Mouse (Mus musculus) forebrain, embryonic 15.5 days (tissue): ENCODE results near the gene Olfr1371. TPM values are rescaled to one million over a fixed set of nuclear protein-coding genes. Genes with fewer than 3 reads are reported as not detected.

ENCODE experiments used
- ATAC-seq: fragments of 200-750 bp; cut with Nextera tagmentation; replicated peaks from 2 replicates; pipeline ENCODE4 v1.8.0; 2017; ENCODE audit warnings: mild to moderate bottlenecking, moderate TSS enrichment, moderate library complexity
- H3K27ac ChIP-seq: fragments of 300-500 bp; sonication (generic); replicated peaks from 2 replicates; pipeline ENCODE4 v1.5.1; 2015; ENCODE audit warnings: mild to moderate bottlenecking, inconsistent platforms
- H3K27me3 ChIP-seq: fragments of 300-500 bp; sonication (generic); 2 replicates; pipeline ENCODE4 v1.6.1; 2015; ENCODE audit warnings: inconsistent platforms
- H3K36me3 ChIP-seq: fragments of 300-500 bp; sonication (generic); 2 replicates; pipeline ENCODE4 v1.6.1; 2015; ENCODE audit warnings: mild to moderate bottlenecking, inconsistent platforms
- H3K4me1 ChIP-seq: fragments of 300-500 bp; sonication (generic); 2 replicates; pipeline ENCODE4 v1.6.1; 2015; ENCODE audit warnings: inconsistent platforms
- H3K4me2 ChIP-seq: fragments of 300-500 bp; sonication (generic); replicated peaks from 2 replicates; pipeline ENCODE4 v1.6.1; 2015; ENCODE audit warnings: mild to moderate bottlenecking, inconsistent platforms
- H3K4me3 ChIP-seq: fragments of 300-500 bp; sonication (generic); 2 replicates; pipeline ENCODE4 v1.5.1; 2015; ENCODE audit warnings: mild to moderate bottlenecking, inconsistent platforms
- H3K9ac ChIP-seq: fragments of 300-500 bp; sonication (generic); replicated peaks from 2 replicates; pipeline ENCODE4 v1.6.1; 2015; ENCODE audit warnings: mild to moderate bottlenecking, inconsistent platforms
- H3K9me3 ChIP-seq: fragments of 300-500 bp; sonication (generic); 2 replicates; pipeline ENCODE4 v1.6.1; 2016; ENCODE audit warnings: inconsistent platforms
- WGBS: fragments of 180-500 bp; shearing (Covaris S2); methylation state at CpG from one replicate; pipeline ENCODE4 v1.1.7; 2015; ENCODE audit warnings: mixed read lengths; 5-methylcytosine and 5-hydroxymethylcytosine counted together
- polyA plus RNA-seq: library from polyadenylated mRNA; unstranded; fragments of >200 nt; fragmentation: Nextera tagmentation; extraction: Ambion mirVana; gene quantifications from 2 replicates; pipeline ENCODE4 v1.2.1, GENCODE M21; 2015

Gene Olfr1371
- polyA plus RNA-seq = not detected in 2 replicates

DNA sequence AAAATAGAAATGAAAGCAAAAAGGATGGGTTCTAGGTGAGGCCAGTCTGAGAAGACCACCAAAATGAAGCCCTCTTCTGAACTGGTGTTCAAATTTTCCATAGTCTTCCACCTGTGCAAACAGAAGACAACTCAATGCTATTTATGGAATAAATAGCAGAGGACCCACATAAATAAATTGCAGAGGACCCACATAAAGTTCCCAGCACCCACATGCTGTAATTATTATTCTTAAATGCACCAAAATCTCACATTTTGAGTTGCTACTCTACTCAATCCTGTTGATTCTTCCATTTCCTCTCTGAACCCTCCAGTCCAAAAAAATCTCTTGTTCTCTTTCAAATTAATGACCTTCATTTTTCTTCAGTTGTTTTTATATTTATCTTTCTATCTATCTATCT lies at the start of gene Olfr1371:
Olfr1371 (minus strand) TSS at position 101 of the 400 bp plus-strand sequence.
- no peak for ATAC-seq
- Histone ChIP-seq H3K9me3 (no peaks in the 10 kb centered on the region), H3K27ac (no peak within 1 kb of the TSS), H3K4me1 (no peaks in the 10 kb centered on the region), H3K9ac (no peak within 1 kb of the TSS), H3K27me3 (no peaks in the 10 kb centered on the region), H3K36me3 (no peaks in the 10 kb centered on the region), H3K4me3 (no peak within 1 kb of the TSS), H3K4me2 (no peak within 1 kb of the TSS)

DNA sequence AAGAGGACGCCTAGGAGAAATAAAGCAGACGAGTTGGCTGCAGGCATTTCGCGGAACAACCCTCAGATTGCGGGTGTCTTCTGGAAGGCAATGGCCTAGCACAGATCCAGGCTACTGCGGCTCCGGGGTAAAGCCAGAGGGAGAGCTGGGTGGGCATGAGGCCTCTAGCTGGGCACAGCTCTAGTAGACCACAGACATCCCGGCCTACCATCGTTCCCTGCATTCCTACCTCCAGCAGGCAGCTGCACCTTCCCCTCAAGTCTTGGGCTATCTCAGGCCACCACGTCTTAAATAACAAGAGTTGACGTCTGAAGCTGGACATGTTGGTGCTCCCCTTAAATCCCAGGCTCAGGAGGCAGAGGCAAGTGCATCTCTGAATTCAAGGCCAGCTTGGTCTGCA lies 48.6 kb upstream of the Olfr1371 start:
- Histone ChIP-seq H3K36me3 (no peaks in the 10 kb centered on the region), H3K9ac (no peak overlapping the region), H3K27ac (no peak overlapping the region), H3K4me1 (no peaks in the 10 kb centered on the region), H3K4me2 (no peak overlapping the region), H3K27me3 (no peaks in the 10 kb centered on the region), H3K9me3 (no peaks in the 10 kb centered on the region), H3K4me3 (no peak overlapping the region)
- WGBS = 91% methylated on average over 11 of the region's 11 CpGs
- ATAC-seq = no peak

DNA sequence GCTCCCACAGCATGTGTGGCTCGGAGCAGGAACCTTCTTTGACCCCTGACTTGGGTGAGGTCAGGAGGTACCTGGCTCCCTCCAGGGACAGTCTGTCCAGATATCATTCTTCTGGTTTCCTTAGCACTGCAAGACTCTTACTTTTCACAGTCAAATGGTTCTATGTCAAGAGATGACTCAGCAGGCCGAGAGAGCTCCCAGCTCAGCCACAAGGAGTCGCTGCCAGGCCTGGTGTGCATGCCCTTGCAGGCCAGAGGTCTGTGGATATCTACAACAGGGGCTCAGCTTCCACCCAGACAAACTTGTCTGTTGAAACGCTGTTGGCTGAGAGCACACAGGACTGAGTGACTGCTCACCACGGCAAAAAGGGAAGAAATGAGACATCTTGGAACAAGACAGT lies 48.1 kb upstream of the Olfr1371 start:
- H3K4me3 ChIP-seq = no peak overlapping the region
- H3K9ac ChIP-seq = no peak overlapping the region
- no peaks in the 10 kb centered on the region for H3K4me1 ChIP-seq
- H3K36me3 ChIP-seq = no peaks in the 10 kb centered on the region
- H3K27ac ChIP-seq = no peak overlapping the region
- no peaks in the 10 kb centered on the region for H3K9me3 ChIP-seq
- no peak for ATAC-seq
- WGBS = 53% methylated on average over 5 of the region's 5 CpGs
- H3K4me2 ChIP-seq = no peak overlapping the region
- H3K27me3 ChIP-seq = no peaks in the 10 kb centered on the region

DNA sequence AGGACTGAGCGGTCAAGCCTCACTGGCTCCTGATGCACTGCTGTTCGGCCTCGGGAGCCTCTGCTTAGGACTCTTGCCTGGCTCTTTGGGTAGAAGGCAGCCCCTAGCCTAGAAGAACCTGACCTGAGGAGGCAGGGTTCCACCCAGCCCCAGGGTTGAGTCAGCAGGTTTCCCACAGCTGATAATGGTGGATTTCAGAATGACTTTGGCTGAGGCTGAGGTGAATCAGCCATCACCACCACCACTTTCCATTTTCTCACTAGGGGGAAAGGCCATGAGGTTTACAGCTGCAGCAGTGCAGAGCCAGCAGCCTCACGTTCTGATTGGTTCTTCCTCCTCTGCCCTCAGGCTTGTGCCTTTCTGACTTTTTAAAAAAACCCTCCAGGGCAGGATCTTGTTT lies 47.1 kb upstream of the Olfr1371 start:
- H3K9me3 ChIP-seq = no peaks in the 10 kb centered on the region
- no peaks in the 10 kb centered on the region for H3K27me3 ChIP-seq
- 56% methylated on average over 4 of the region's 4 CpGs for WGBS
- H3K36me3 ChIP-seq = no peaks in the 10 kb centered on the region
- no peak overlapping the region for H3K4me3 ChIP-seq
- no peak overlapping the region for H3K27ac ChIP-seq
- H3K4me1 ChIP-seq = no peaks in the 10 kb centered on the region
- no peak overlapping the region for H3K9ac ChIP-seq
- no peak overlapping the region for H3K4me2 ChIP-seq
- no peak for ATAC-seq

DNA sequence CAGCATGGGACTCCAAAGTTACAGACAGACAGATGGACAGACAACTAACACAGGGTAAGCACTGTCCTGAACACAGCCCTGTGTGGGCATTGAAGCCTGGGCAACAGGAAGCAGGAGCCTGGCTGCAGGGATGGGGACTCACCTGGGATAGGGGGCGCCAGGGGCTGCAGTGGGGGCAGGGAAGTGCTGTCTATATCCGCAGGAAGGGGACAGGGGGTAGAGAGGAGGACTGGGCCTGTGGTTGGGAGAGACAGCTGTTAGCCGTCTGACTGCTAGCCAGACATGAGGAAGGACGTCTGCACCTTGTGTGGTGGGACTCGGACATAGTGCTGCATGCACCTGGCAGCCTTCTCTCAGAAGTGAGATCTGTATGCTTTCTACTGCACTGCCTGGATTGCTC lies 44.9 kb upstream of the Olfr1371 start:
- H3K4me3 ChIP-seq = no peak overlapping the region
- WGBS = 64% methylated on average over 5 of the region's 5 CpGs
- no peaks in the 10 kb centered on the region for H3K27me3 ChIP-seq
- ATAC-seq = no peak
- no peak overlapping the region for H3K9ac ChIP-seq
- H3K36me3 ChIP-seq = no peaks in the 10 kb centered on the region
- H3K4me2 ChIP-seq = no peak overlapping the region
- no peaks in the 10 kb centered on the region for H3K4me1 ChIP-seq
- no peaks in the 10 kb centered on the region for H3K9me3 ChIP-seq
- H3K27ac ChIP-seq = no peak overlapping the region

DNA sequence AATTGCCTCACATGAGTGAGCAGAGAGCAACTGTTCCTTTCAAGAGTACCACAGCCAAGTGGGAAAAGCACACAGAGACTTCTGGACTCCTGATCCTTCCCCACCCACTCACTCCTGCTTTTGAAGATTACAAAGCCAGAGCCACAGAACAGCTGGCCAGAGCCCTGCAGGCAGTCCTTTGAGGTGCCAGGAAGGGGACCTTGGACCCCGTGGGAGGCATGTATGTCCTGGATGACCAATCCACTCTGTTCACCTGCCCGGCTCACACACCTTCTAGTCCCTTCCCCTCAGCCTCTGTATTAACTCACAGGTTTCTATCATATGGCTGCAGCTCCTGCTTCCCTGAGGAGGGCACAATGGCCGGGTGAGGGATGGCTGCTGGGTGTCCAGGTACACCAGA lies 43.6 kb upstream of the Olfr1371 start:
- Histone ChIP-seq H3K9ac (no peak overlapping the region), H3K4me3 (no peak overlapping the region), H3K36me3 (no peaks in the 10 kb centered on the region), H3K4me2 (no peak overlapping the region), H3K27me3 (no peaks in the 10 kb centered on the region), H3K9me3 (no peaks in the 10 kb centered on the region), H3K4me1 (no peaks in the 10 kb centered on the region), H3K27ac (no peak overlapping the region)
- WGBS = 85% methylated on average over 3 of the region's 3 CpGs
- ATAC-seq = no peak

DNA sequence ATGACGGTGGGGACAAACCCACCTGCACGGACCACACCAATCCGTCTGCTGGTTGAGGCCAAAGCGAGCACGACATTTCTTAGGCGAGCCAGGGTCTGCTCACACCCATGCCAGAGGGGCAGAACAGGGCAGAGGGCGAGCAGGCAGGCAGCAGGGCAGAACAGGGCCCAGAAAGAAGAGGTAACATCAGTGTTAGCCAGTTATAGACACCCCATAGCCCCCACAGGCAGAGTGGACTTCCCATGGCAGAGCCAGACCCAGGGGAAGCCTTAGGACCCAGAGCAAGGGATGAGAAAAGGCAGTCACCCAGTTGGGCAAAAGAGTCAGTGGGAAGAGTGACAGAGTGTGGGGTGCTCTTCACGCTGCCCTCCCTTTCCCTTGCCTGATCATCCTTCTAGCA lies 41.3 kb upstream of the Olfr1371 start:
- H3K4me1 ChIP-seq = no peaks in the 10 kb centered on the region
- no peaks in the 10 kb centered on the region for H3K9me3 ChIP-seq
- H3K4me3 ChIP-seq = no peak overlapping the region
- no peak overlapping the region for H3K4me2 ChIP-seq
- H3K27ac ChIP-seq = no peak overlapping the region
- no peak overlapping the region for H3K9ac ChIP-seq
- no peak for ATAC-seq
- H3K27me3 ChIP-seq = no peaks in the 10 kb centered on the region
- 85% methylated on average over 8 of the region's 8 CpGs for WGBS
- peaks cover 8% of the 10 kb centered on the region; the same call in 1 of the 2 replicates for H3K36me3 ChIP-seq

DNA sequence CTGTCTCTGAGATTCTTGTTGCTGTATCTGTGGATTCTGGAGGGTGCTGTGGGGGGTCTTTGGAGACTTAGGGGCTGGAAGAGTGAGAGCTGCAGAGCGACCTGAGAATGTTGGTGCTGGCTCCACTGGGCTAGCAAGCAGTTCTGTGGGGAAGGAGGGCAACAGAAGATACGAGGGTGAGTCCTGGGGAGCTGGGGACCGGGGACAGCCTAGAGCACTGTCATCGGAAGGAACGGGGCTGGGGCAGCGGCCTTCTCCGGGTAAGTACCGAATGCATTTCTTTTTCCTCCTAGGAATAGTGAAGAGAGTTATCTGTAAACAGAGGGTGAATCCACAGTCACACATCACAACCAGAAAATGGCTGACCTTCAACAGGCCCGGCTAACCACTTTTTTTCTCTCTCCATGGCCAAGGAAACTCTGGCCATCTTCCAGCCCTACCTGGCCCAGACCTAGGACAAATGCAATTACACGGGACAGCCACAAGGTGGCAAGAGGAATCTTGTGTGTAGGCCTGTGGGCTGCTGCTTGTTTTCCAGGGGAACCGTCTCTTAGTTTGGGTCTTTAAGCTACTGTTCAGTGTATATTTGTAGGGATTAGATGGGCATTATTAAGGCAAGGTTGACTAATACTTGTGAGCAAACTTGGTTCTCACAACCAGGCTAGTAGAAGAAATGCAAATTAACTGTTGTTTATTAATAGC lies 40.0 kb upstream of the Olfr1371 start:
- H3K4me2 ChIP-seq = no peak overlapping the region
- H3K27me3 ChIP-seq = no peaks in the 10 kb centered on the region
- no peak overlapping the region for H3K9ac ChIP-seq
- H3K9me3 ChIP-seq = no peaks in the 10 kb centered on the region
- H3K27ac ChIP-seq = no peak overlapping the region
- WGBS = 67% methylated on average over 11 of the region's 11 CpGs
- no peaks in the 10 kb centered on the region for H3K4me1 ChIP-seq
- peaks cover 12% of the 10 kb centered on the region; the same call in 1 of the 2 replicates for H3K36me3 ChIP-seq
- no peak overlapping the region for H3K4me3 ChIP-seq
- ATAC-seq = peak; percentile 76

DNA sequence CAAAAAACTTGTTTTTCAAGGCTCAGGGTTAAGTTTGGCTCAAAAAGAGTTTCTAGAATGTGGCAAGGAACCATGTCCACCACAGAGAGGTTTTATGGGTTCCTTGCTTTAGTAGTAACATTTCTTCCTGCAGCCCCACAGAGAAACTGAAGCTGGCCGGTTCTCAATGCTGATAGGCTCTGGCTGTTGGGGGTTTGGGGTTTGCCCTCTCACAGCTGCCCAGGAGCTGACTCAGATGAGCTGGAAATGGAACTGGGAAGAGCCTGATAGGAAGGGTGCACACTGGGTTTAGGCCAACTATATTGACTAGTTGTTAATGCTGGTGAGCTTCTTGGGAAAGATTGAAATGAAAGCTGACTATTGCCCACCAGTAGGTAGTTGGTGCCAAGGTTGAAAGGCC lies 38.9 kb upstream of the Olfr1371 start:
- ATAC-seq = no peak
- WGBS = 61% methylated on average over 1 of the region's 1 CpGs
- no peaks in the 10 kb centered on the region for H3K9me3 ChIP-seq

DNA sequence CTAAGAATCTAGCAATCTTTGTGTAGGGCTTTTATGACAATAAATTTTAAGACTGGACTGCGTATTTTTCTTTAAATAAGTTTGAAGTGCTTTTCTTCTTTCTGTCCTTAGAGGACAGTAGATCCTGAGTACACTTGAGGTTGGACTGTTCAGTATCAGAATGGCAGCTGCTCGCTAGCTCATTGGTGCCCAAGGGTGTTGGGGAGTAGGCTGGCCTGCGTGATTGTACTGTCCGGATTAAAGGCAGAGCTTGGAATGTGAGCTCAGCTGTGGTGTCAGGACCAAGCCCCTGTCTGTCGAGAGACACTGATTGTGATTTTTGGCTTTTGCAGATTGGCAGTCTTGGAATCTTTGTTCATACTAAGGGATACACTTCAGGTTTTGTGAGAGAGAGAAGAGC lies 38.0 kb upstream of the Olfr1371 start:
- no peak overlapping the region for H3K4me3 ChIP-seq
- WGBS = 75% methylated on average over 5 of the region's 5 CpGs
- no peak overlapping the region for H3K4me2 ChIP-seq
- no peak overlapping the region for H3K9ac ChIP-seq
- no peaks in the 10 kb centered on the region for H3K27me3 ChIP-seq
- no peak overlapping the region for H3K27ac ChIP-seq
- peaks cover 28% of the 10 kb centered on the region for H3K36me3 ChIP-seq
- H3K4me1 ChIP-seq = no peaks in the 10 kb centered on the region
- no peak for ATAC-seq
- H3K9me3 ChIP-seq = no peaks in the 10 kb centered on the region

More for the DNA sequence above, 38.9 kb upstream of the Olfr1371 start:
- Histone ChIP-seq H3K4me3 (no peak overlapping the region), H3K4me2 (no peak overlapping the region), H3K27me3 (no peaks in the 10 kb centered on the region), H3K9ac (no peak overlapping the region), H3K4me1 (no peaks in the 10 kb centered on the region), H3K27ac (no peak overlapping the region), H3K36me3 (peaks cover 21% of the 10 kb centered on the region)

DNA sequence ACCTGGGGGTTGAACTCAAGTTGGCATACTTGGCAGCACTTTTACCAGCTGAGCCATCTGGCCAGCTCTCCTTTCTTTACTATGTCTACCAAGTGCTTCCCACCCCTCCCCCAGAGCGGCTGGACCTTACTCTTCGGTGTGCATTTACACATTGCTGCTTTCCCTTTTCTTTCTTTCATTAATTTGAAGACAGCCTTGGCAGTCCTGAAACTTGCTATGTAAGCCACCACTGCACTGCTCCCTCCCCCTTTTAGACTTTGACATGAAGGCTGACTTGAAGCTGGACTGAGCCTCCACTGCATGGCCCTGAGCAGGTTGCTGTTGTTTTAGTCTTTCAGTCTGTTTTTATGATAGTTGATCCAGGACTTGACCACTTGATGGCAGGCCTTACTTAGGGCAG lies 35.7 kb upstream of the Olfr1371 start:
- H3K4me1 ChIP-seq = no peaks in the 10 kb centered on the region
- no peak for ATAC-seq
- no peak overlapping the region for H3K9ac ChIP-seq
- peaks cover 49% of the 10 kb centered on the region for H3K36me3 ChIP-seq
- no peaks in the 10 kb centered on the region for H3K9me3 ChIP-seq
- 0 out of 2 replicates have a peak overlapping the region, but pooled peaks have one; percentile 5 for H3K27ac ChIP-seq
- no peak overlapping the region for H3K4me3 ChIP-seq
- 83% methylated on average over 2 of the region's 2 CpGs for WGBS
- no peaks in the 10 kb centered on the region for H3K27me3 ChIP-seq
- H3K4me2 ChIP-seq = no peak overlapping the region

DNA sequence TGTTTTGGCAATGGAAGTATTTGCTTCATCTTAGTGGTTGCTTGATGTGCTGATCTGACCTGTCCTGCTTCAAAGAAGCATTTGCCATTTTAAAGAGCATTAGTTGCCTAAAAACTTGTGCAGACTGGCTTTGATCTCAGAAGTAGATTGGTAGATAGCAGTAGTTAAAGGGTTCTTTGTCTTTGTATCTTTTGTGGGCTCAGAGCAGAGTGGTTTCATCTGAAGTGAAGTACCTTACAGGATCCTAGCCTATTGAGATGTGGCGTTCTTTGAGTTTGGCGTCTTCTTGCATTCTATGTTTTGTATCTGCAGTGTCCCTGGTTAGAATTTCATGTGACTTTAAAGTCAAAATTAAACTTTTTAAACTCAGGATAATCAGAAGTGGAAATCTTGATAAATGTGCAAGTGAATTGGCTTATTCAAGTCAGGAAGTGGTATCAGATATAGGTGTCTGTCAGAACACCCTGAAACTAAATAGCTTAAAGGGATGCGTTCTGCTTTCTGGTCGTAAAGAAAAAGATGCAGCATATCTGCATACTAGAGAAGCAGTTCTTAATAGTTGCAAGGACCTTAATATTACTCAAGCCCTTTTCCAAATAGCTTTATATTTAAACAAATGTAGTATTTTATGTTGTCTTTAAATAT lies 27.2 kb upstream of the Olfr1371 start:
- Histone ChIP-seq H3K36me3 (peaks cover 59% of the 10 kb centered on the region), H3K27me3 (no peaks in the 10 kb centered on the region), H3K4me1 (no peaks in the 10 kb centered on the region), H3K4me2 (no peak overlapping the region), H3K27ac (no peak overlapping the region), H3K4me3 (no peak overlapping the region), H3K9me3 (no peaks in the 10 kb centered on the region), H3K9ac (no peak overlapping the region)
- no peak for ATAC-seq
- WGBS = 83% methylated on average over 4 of the region's 4 CpGs

DNA sequence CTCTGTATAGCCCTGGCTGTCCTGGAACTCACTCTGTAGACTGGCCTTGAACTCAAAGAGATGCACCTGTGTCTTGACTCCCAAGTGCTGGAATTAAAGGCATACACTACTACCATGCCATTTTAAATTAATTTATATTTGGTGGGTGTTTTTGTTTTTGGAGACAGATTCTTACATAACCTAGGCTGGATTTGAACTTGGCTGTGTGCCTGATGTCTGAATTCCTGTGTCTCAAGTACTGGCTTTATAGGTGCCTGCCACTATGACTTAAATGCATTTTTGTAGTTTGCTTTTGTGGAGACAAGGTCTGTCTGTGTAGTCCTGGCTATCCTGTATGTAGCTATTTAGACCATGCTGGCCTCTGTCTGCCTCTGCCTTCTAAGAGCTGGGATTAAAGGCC lies 20.7 kb upstream of the Olfr1371 start:
- Histone ChIP-seq H3K4me3 (no peak overlapping the region), H3K36me3 (peaks cover 22% of the 10 kb centered on the region), H3K9ac (no peak overlapping the region), H3K27ac (no peak overlapping the region), H3K27me3 (no peaks in the 10 kb centered on the region), H3K9me3 (no peaks in the 10 kb centered on the region), H3K4me2 (peak overlapping the region; percentile 7; the same call in 1 of the 2 replicates), H3K4me1 (peaks cover 30% of the 10 kb centered on the region)
- no peak for ATAC-seq
